Mouse (Mus musculus) bone marrow macrophage, adult 2 months (primary cell): ENCODE data around the gene Txndc5.

ENCODE experiments used
- CTCF ChIP-seq: IDR thresholded peaks from 2 replicates; pipeline ENCODE4 v1.5.1; 2012; ENCODE audit warnings: low read depth, mild to moderate bottlenecking, low read length, moderate library complexity
- POLR2A ChIP-seq: IDR thresholded peaks from 2 replicates; pipeline ENCODE4 v1.6.1; 2012; ENCODE audit warnings: mild to moderate bottlenecking, low read depth, low read length, borderline replicate concordance

DNA sequence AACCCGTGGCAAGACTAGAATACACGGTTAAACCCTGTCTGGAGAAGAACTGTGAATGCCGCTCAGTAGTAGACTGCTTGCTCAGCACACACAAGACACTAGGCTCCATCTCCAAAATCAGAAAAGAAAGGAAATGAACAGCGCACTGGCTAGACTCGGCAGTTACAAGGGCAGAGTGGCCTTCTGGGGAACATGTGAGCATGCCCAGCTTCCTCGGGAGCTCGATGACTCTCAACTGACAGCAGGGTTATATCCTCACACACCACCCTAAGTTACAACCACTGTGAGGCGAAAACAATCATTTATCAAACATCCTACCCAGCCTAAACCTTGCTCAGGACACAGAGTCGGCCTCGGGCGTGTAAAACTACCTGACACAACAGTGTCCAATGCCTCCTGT lies 8.3 kb downstream of the Txndc5 start:
- TF ChIP-seq POLR2A = no peak
- no peak for TF ChIP-seq CTCF
